Mouse (Mus musculus): ENCODE measurements around the gene Hgd. TPM values are rescaled to one million over a fixed set of nuclear protein-coding genes. Genes with fewer than 3 reads are reported as not detected.

The Hgd gene
- 0.08 TPM in 1 of 2 replicates, not detected in the other for polyA plus RNA-seq (2012; rRNA removed)

- TF ChIP-seq CTCF (IDR thresholded peaks at IDR 0.05; ENCODE audit: extremely low read depth, insufficient read length, insufficient replicate concordance, low read depth, low read length) (no peak), POLR2A (IDR thresholded peaks at IDR 0.05; ENCODE audit: low read depth, low read length) (no peak)
- Histone ChIP-seq H3K27me3 (ENCODE audit: control insufficient read depth, insufficient read depth, low read length) (no peaks in the 10 kb centered on the region), H3K4me1 (ENCODE audit: control insufficient read depth, insufficient read depth, insufficient read length, low read length) (peaks cover 11% of the 10 kb centered on the region; the same call in 1 of the 2 replicates), H3K36me3 (ENCODE audit: control insufficient read depth, insufficient read depth, low read length) (no peaks in the 10 kb centered on the region), H3K27ac (ENCODE audit: insufficient read depth, low read depth, low read length) (no peak within 1 kb of the TSS), H3K4me3 (ENCODE audit: low read depth, low read length) (no peak within 1 kb of the TSS)
- WGBS: 46% methylated on average over 4 of the region's 4 CpGs
These were observed at the start of gene Hgd for GRCm38 (mm10) chr16:37579994-37580393. Gene Hgd (plus strand): TSS chr16:37580153.

GRCm38 (mm10) chr16:37530170-37530569 is 49.8 kb upstream of the Hgd start:
- Histone ChIP-seq H3K36me3 (ENCODE audit: control insufficient read depth, insufficient read depth, low read length) (peaks cover 3% of the 10 kb centered on the region), H3K4me1 (ENCODE audit: control insufficient read depth, insufficient read depth, insufficient read length, low read length) (peaks cover 9% of the 10 kb centered on the region), H3K27me3 (ENCODE audit: control insufficient read depth, insufficient read depth, low read length) (no peaks in the 10 kb centered on the region), H3K27ac (ENCODE audit: insufficient read depth, low read depth, low read length) (no peak overlapping the region), H3K4me3 (ENCODE audit: low read depth, low read length) (no peak overlapping the region)
- TF ChIP-seq CTCF (IDR thresholded peaks at IDR 0.05; ENCODE audit: extremely low read depth, insufficient read length, insufficient replicate concordance, low read depth, low read length): no peak
- no peak for TF ChIP-seq POLR2A (IDR thresholded peaks at IDR 0.05; ENCODE audit: low read depth, low read length)
- 80% methylated on average over 6 of the region's 6 CpGs for WGBS

GRCm38 (mm10) chr16:37532046-37532445 is 47.9 kb upstream of the Hgd start:
- TF ChIP-seq CTCF (IDR thresholded peaks at IDR 0.05; ENCODE audit: extremely low read depth, insufficient read length, insufficient replicate concordance, low read depth, low read length) (no peak), POLR2A (IDR thresholded peaks at IDR 0.05; ENCODE audit: low read depth, low read length) (no peak)
- WGBS: 87% methylated on average over 1 of the region's 1 CpGs
- Histone ChIP-seq H3K27me3 (ENCODE audit: control insufficient read depth, insufficient read depth, low read length) (no peaks in the 10 kb centered on the region), H3K4me1 (ENCODE audit: control insufficient read depth, insufficient read depth, insufficient read length, low read length) (peaks cover 9% of the 10 kb centered on the region), H3K27ac (ENCODE audit: insufficient read depth, low read depth, low read length) (no peak overlapping the region), H3K36me3 (ENCODE audit: control insufficient read depth, insufficient read depth, low read length) (peaks cover 7% of the 10 kb centered on the region), H3K4me3 (ENCODE audit: low read depth, low read length) (no peak overlapping the region)

- Histone ChIP-seq H3K27ac (ENCODE audit: insufficient read depth, low read depth, low read length) (peak overlapping the region; percentile 61), H3K27me3 (ENCODE audit: control insufficient read depth, insufficient read depth, low read length) (no peaks in the 10 kb centered on the region), H3K4me1 (ENCODE audit: control insufficient read depth, insufficient read depth, insufficient read length, low read length) (peaks cover 9% of the 10 kb centered on the region), H3K4me3 (ENCODE audit: low read depth, low read length) (no peak overlapping the region), H3K36me3 (ENCODE audit: control insufficient read depth, insufficient read depth, low read length) (peaks cover 7% of the 10 kb centered on the region)
- TF ChIP-seq CTCF (IDR thresholded peaks at IDR 0.05; ENCODE audit: extremely low read depth, insufficient read length, insufficient replicate concordance, low read depth, low read length) (no peak), POLR2A (IDR thresholded peaks at IDR 0.05; ENCODE audit: low read depth, low read length) (no peak)
- WGBS: 47% methylated on average over 8 of the region's 8 CpGs
These were observed 46.4 kb upstream of the Hgd start for GRCm38 (mm10) chr16:37533369-37534068.

GRCm38 (mm10) chr16:37539240-37539610 is 40.7 kb upstream of the Hgd start:
- peak overlapping the region; percentile 77 for H3K4me3 ChIP-seq (ENCODE audit: low read depth, low read length)
- H3K36me3 ChIP-seq (ENCODE audit: control insufficient read depth, insufficient read depth, low read length): peaks cover 15% of the 10 kb centered on the region
- H3K4me1 ChIP-seq (ENCODE audit: control insufficient read depth, insufficient read depth, insufficient read length, low read length): peaks cover 8% of the 10 kb centered on the region
- TF ChIP-seq POLR2A (IDR thresholded peaks at IDR 0.05; ENCODE audit: low read depth, low read length) (no peak), CTCF (IDR thresholded peaks at IDR 0.05; ENCODE audit: extremely low read depth, insufficient read length, insufficient replicate concordance, low read depth, low read length) (no peak)
- under 1% methylated on average over 22 of the region's 22 CpGs for WGBS
- 0 out of 2 replicates have a peak overlapping the region, but pooled peaks have one; percentile 39 for H3K27ac ChIP-seq (ENCODE audit: insufficient read depth, low read depth, low read length)
- no peaks in the 10 kb centered on the region for H3K27me3 ChIP-seq (ENCODE audit: control insufficient read depth, insufficient read depth, low read length)

- WGBS: 1% methylated on average over 41 of the region's 41 CpGs
- TF ChIP-seq CTCF (IDR thresholded peaks at IDR 0.05; ENCODE audit: extremely low read depth, insufficient read length, insufficient replicate concordance, low read depth, low read length): no peak
- no peak for TF ChIP-seq POLR2A (IDR thresholded peaks at IDR 0.05; ENCODE audit: low read depth, low read length)
These were observed 40.1 kb upstream of the Hgd start, which contains the start of the genes Gtf2e1 and Rabl3 for GRCm38 (mm10) chr16:37539611-37540580. Gene Gtf2e1 (minus strand): TSS chr16:37539789. Gene Rabl3 (plus strand): TSS chr16:37539885.

More at GRCm38 (mm10) chr16:37539611-37540580, 40.1 kb upstream of the Hgd start, which contains the start of the genes Gtf2e1 and Rabl3:
- H3K36me3 ChIP-seq (ENCODE audit: control insufficient read depth, insufficient read depth, low read length): peaks cover 13% of the 10 kb centered on the region
- no peaks in the 10 kb centered on the region for H3K27me3 ChIP-seq (ENCODE audit: control insufficient read depth, insufficient read depth, low read length)
- peak within 1 kb of the TSS; percentile 78 for H3K27ac ChIP-seq (ENCODE audit: insufficient read depth, low read depth, low read length)
- peaks cover 3% of the 10 kb centered on the region for H3K4me1 ChIP-seq (ENCODE audit: control insufficient read depth, insufficient read depth, insufficient read length, low read length)
- H3K4me3 ChIP-seq (ENCODE audit: low read depth, low read length): peak within 1 kb of the TSS; percentile 77

Data from small intestine, adult 2 months (tissue).